Mouse (Mus musculus): Measurements from ENCODE around the gene Ephb1.

Gene Ephb1

GRCm38 (mm10) chr9:102354561-102354973 is at the start of gene Ephb1:
Gene Ephb1, minus strand, starts transcription at chr9:102354693.
- DNase-seq (ENCODE audit: low read depth, low spot score): peak; percentile 53

GRCm38 (mm10) chr9:102403086-102404021 is 48.9 kb upstream of the Ephb1 start:
- DNase-seq (ENCODE audit: low read depth, low spot score): peak; percentile 11

GRCm38 (mm10) chr9:102402671-102403070 is 48.2 kb upstream of the Ephb1 start:
- no peak for DNase-seq (ENCODE audit: low read depth, low spot score)

GRCm38 (mm10) chr9:102388266-102388665 is 33.8 kb upstream of the Ephb1 start:
- DNase-seq (ENCODE audit: low read depth, low spot score): no peak

- DNase-seq (ENCODE audit: low read depth, low spot score): no peak
These were observed 32.3 kb upstream of the Ephb1 start for GRCm38 (mm10) chr9:102386816-102387215.

GRCm38 (mm10) chr9:102380235-102380634 is 25.7 kb upstream of the Ephb1 start:
- DNase-seq (ENCODE audit: low read depth, low spot score): no peak

- no peak for DNase-seq (ENCODE audit: low read depth, low spot score)
These were observed 20.2 kb upstream of the Ephb1 start for GRCm38 (mm10) chr9:102374661-102375060.

GRCm38 (mm10) chr9:102373886-102374285 is 19.4 kb upstream of the Ephb1 start:
- DNase-seq (ENCODE audit: low read depth, low spot score): no peak

- no peak for DNase-seq (ENCODE audit: low read depth, low spot score)
These were observed 17.4 kb upstream of the Ephb1 start for GRCm38 (mm10) chr9:102371936-102372335.

- DNase-seq (ENCODE audit: low read depth, low spot score): no peak
These were observed 16.7 kb upstream of the Ephb1 start for GRCm38 (mm10) chr9:102371036-102371770.

GRCm38 (mm10) chr9:102370141-102370540 is 15.6 kb upstream of the Ephb1 start:
- no peak for DNase-seq (ENCODE audit: low read depth, low spot score)

- DNase-seq (ENCODE audit: low read depth, low spot score): no peak
These were observed 14.6 kb upstream of the Ephb1 start for GRCm38 (mm10) chr9:102369141-102369540.

- no peak for DNase-seq (ENCODE audit: low read depth, low spot score)
These were observed 13.3 kb upstream of the Ephb1 start for GRCm38 (mm10) chr9:102367796-102368195.

GRCm38 (mm10) chr9:102365536-102365935 is 11.0 kb upstream of the Ephb1 start:
- no peak for DNase-seq (ENCODE audit: low read depth, low spot score)

- no peak for DNase-seq (ENCODE audit: low read depth, low spot score)
These were observed 4.8 kb upstream of the Ephb1 start for GRCm38 (mm10) chr9:102359311-102359710.

- DNase-seq (ENCODE audit: low read depth, low spot score): no peak
These were observed 4.2 kb upstream of the Ephb1 start for GRCm38 (mm10) chr9:102358711-102359110.

GRCm38 (mm10) chr9:102358011-102358410 is 3.5 kb upstream of the Ephb1 start:
- DNase-seq (ENCODE audit: low read depth, low spot score): no peak

GRCm38 (mm10) chr9:102356516-102356915 is 2.0 kb upstream of the Ephb1 start:
- no peak for DNase-seq (ENCODE audit: low read depth, low spot score)

GRCm38 (mm10) chr9:102355726-102356125 is 1.2 kb upstream of the Ephb1 start:
- DNase-seq (ENCODE audit: low read depth, low spot score): no peak

GRCm38 (mm10) chr9:102353636-102354491 is 629 bp downstream of the Ephb1 start:
- DNase-seq (ENCODE audit: low read depth, low spot score): no peak

GRCm38 (mm10) chr9:102353056-102353635 is 1.3 kb downstream of the Ephb1 start:
- no peak for DNase-seq (ENCODE audit: low read depth, low spot score)
